Mouse (Mus musculus) liver, adult 2 months (tissue): ENCODE results near the gene Inhbc. TPM values are rescaled to one million over a fixed set of nuclear protein-coding genes. Genes with fewer than 3 reads are reported as not detected.
A peak's percentile ranks its signal among the peaks of the same experiment; 100 is the strongest.

ENCODE experiments used
- DNase-seq: peaks from one replicate; pipeline ENCODE4 v3.0.0-alpha.2; 2011; ENCODE audit warnings: low read depth, low spot score; ENCODE audit errors: extremely low read depth
- H3K27ac ChIP-seq: fragments of 200-500 bp; replicated peaks from 2 replicates; pipeline ENCODE4 v1.5.1; 2012; ENCODE audit warnings: low read depth, mild to moderate bottlenecking, control low read depth, inconsistent platforms, low read length; ENCODE audit not compliant: insufficient read depth
- H3K27me3 ChIP-seq: fragments of 200-500 bp; 2 replicates; pipeline ENCODE4 v1.6.1; 2012; ENCODE audit warnings: mild to moderate bottlenecking, moderate library complexity, low read length, inconsistent platforms; ENCODE audit not compliant: control insufficient read depth, insufficient read depth
- H3K36me3 ChIP-seq: fragments of 200-500 bp; 2 replicates; pipeline ENCODE4 v1.6.1; 2012; ENCODE audit warnings: low read length, inconsistent platforms; ENCODE audit not compliant: control insufficient read depth, insufficient read depth
- H3K4me1 ChIP-seq: fragments of 200-500 bp; 2 replicates; pipeline ENCODE4 v1.6.1; 2011; ENCODE audit warnings: low read length; ENCODE audit not compliant: control insufficient read depth, insufficient read depth
- H3K4me3 ChIP-seq: fragments of 200-500 bp; 2 replicates; pipeline ENCODE4 v1.5.1; 2011; ENCODE audit warnings: low read depth, mild to moderate bottlenecking, control low read depth, low read length, moderate library complexity; ENCODE audit not compliant: insufficient read depth
- H3K79me2 ChIP-seq: fragments of 200-500 bp; 2 replicates; pipeline ENCODE4 v1.6.1; 2012; ENCODE audit warnings: inconsistent platforms, mild to moderate bottlenecking, low read length, moderate library complexity; ENCODE audit not compliant: control insufficient read depth, insufficient read depth
- H3K9ac ChIP-seq: fragments of 200-500 bp; 2 replicates; pipeline ENCODE4 v1.6.1; 2012; ENCODE audit warnings: low read depth, mild to moderate bottlenecking, control low read depth, inconsistent platforms, low read length
- CTCF ChIP-seq: fragments of 200-500 bp; IDR thresholded peaks from 2 replicates; pipeline ENCODE4 v1.5.1; 2011; ENCODE audit warnings: low read depth, low read length, control low read depth
- POLR2A ChIP-seq: fragments of 200-500 bp; IDR thresholded peaks from 2 replicates; pipeline ENCODE4 v1.6.1; 2011; ENCODE audit warnings: low read length, control low read depth; ENCODE audit not compliant: insufficient read depth; ENCODE audit errors: extremely low read depth
- WGBS: fragments of 180-500 bp; shearing (Covaris S2); methylation state at CpG from one replicate; pipeline ENCODE4 v1.1.7; 2018; 5-methylcytosine and 5-hydroxymethylcytosine counted together
- polyA plus RNA-seq: library from polyadenylated mRNA; depleted of rRNA; stranded (reverse); fragments of >200 nt; gene quantifications from 2 replicates; pipeline ENCODE4 v1.2.3, GENCODE M21; 2012
- total RNA-seq: library from RNA; depleted of rRNA; stranded (reverse); fragments of >200 nt; gene quantifications from 2 replicates; pipeline ENCODE4 v1.2.3, GENCODE M21; 2014

The Inhbc gene
- total and polyA plus RNA-seq, 2 experiments: 8.2 to 58.0 TPM

DNA sequence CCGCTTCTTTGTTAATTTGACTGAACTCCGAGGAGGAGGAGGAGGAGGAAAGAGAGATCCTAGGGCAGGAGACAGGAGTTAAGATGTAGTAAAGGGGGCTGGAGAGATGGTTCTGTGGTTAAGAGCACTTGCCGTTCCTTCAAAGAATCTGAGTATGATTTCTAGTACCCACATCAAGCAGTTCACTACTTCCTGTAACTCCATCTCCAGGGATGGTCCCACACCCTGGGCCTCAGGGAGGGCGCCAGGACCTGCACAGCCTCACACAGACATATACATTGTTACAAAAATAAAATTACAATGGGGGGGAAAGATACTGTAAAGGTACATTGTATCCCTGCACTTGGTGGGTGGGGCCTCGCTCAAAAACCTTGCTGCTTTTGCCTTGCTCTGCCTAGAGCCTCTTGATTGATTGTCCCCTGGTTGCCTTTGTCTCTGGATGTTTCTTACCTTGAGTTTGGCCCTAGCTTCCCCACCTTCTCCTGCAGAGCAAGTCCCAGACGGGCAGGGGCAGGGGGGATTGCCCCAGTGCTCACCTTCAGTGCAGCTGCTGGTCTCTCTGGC lies 32.6 kb downstream of the Inhbc start:
- Histone ChIP-seq H3K36me3 (no peaks in the 10 kb centered on the region), H3K27me3 (peaks cover 9% of the 10 kb centered on the region), H3K27ac (no peak overlapping the region), H3K4me1 (peaks cover 5% of the 10 kb centered on the region), H3K79me2 (no peaks in the 10 kb centered on the region), H3K4me3 (no peak overlapping the region), H3K9ac (no peak overlapping the region)
- no peak for TF ChIP-seq POLR2A
- no peak for TF ChIP-seq CTCF
- 91% methylated on average over 6 of the region's 6 CpGs for WGBS
- no peak for DNase-seq

DNA sequence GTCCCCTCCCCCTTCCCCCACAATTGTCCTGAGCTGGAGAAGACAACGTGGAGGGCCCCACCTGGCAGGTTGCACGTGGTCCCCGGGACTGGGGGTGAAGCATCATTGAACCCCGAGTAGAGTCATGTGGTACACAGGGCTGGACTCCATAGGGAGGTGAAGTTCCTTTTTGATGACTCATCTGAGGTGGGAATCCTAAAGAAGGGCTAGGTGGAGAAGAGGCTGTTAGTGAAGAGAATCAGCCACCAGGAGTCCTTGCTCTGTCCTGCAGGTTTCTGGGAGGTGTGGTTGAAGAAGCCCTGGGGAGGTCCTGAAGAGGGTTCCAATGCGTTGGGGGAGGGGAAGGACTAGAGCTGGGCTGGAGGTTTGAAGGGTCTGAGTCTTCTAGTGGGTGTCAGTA lies 33.3 kb downstream of the Inhbc start:
- Histone ChIP-seq H3K27ac (no peak overlapping the region), H3K36me3 (no peaks in the 10 kb centered on the region), H3K4me3 (no peak overlapping the region), H3K79me2 (no peaks in the 10 kb centered on the region), H3K4me1 (peaks cover 3% of the 10 kb centered on the region; the same call in 1 of the 2 replicates), H3K9ac (no peak overlapping the region), H3K27me3 (peaks cover 14% of the 10 kb centered on the region)
- DNase-seq: no peak
- WGBS: 62% methylated on average over 5 of the region's 5 CpGs
- TF ChIP-seq CTCF: no peak
- no peak for TF ChIP-seq POLR2A

DNA sequence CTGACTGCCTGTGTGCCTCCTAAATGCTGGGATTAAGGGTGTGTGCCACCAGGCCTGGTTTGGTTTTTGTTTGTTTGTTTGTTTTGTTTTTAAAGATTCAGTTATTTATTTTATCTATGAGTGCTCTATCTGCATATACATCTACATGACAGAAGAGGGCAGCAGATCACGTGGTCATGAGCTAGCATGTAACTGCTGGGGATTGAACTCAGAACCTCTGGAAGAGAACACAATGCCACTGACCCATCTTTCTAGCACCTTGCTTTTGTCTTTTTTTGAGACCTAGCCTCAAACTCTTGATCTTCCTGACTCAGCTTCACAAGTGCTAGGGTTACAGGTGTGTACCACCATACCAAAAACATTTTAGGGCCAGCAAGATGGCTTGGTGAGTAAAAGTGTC lies 35.0 kb downstream of the Inhbc start:
- 60% methylated on average over 1 of the region's 1 CpGs for WGBS
- H3K27me3 ChIP-seq: peaks cover 9% of the 10 kb centered on the region
- H3K4me3 ChIP-seq: no peak overlapping the region
- no peak overlapping the region for H3K9ac ChIP-seq
- no peak overlapping the region for H3K27ac ChIP-seq
- peaks cover 3% of the 10 kb centered on the region; the same call in 1 of the 2 replicates for H3K4me1 ChIP-seq
- no peak for TF ChIP-seq CTCF
- no peak for TF ChIP-seq POLR2A
- H3K36me3 ChIP-seq: no peaks in the 10 kb centered on the region
- no peaks in the 10 kb centered on the region for H3K79me2 ChIP-seq
- DNase-seq: no peak

DNA sequence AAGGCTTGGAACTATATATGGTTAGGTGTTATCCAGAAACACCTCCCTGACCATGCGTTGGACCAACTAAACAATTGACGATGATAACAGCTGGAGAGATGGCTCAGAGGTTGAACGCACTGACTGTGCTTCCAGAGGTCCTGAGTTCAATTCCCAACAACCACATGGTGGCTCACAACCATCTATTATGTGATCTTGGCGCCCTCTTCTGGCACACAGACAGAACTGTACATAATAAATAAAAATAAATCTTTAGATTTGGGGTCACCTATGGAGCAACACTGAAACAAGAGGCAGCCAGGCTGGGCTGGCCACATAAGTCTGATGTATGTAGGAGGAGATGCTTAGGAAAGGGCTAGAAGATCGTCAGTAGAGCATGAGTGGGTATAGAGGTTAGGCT lies 37.1 kb downstream of the Inhbc start:
- no peaks in the 10 kb centered on the region for H3K4me1 ChIP-seq
- H3K36me3 ChIP-seq: no peaks in the 10 kb centered on the region
- peaks cover 6% of the 10 kb centered on the region for H3K27me3 ChIP-seq
- no peak overlapping the region for H3K9ac ChIP-seq
- DNase-seq: no peak
- TF ChIP-seq POLR2A: no peak
- peak; percentile 31; the same call in 1 of the 2 replicates for TF ChIP-seq CTCF
- no peak overlapping the region for H3K4me3 ChIP-seq
- no peaks in the 10 kb centered on the region for H3K79me2 ChIP-seq
- no peak overlapping the region for H3K27ac ChIP-seq
- 54% methylated on average over 5 of the region's 5 CpGs for WGBS

DNA sequence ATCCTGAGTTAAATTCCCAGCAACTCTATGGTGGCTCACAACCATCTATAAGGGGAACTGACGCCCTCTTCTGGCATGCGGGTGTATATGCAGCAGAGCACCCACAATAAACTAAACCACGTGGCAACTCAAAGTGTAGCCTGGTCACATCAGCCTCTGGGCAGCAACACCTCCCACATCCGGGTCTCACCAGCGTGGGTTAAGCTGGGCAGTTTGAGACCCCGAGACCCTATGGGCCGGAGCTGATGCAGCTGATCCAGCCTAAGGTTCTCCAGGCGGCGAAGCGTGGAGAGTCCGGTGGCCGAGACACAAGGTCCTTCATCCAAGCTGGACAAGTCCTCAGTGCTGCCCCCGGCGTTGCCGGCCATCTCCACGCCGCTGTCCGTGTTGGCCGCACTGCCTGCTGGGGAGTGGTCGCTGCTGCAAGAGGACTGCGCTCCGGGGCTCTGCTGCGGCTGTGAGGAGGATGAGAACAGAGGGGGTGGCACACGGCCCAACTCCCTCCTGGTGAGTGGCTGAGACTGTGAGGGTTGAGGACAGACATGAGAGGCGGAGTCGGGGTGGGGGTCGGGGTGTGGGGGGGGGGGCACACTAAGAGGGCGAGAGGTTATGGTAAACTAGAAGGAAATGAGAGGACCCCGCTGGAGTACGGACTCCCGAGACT lies 37.9 kb downstream of the Inhbc start:
- H3K9ac ChIP-seq: no peak overlapping the region
- no peak overlapping the region for H3K4me3 ChIP-seq
- no peaks in the 10 kb centered on the region for H3K4me1 ChIP-seq
- no peak for DNase-seq
- TF ChIP-seq CTCF (peak; percentile 17; the same call in 1 of the 2 replicates), POLR2A (no peak)
- H3K27me3 ChIP-seq: peaks cover 6% of the 10 kb centered on the region
- no peak overlapping the region for H3K27ac ChIP-seq
- no peaks in the 10 kb centered on the region for H3K36me3 ChIP-seq
- WGBS: 28% methylated on average over 31 of the region's 31 CpGs
- H3K79me2 ChIP-seq: no peaks in the 10 kb centered on the region

DNA sequence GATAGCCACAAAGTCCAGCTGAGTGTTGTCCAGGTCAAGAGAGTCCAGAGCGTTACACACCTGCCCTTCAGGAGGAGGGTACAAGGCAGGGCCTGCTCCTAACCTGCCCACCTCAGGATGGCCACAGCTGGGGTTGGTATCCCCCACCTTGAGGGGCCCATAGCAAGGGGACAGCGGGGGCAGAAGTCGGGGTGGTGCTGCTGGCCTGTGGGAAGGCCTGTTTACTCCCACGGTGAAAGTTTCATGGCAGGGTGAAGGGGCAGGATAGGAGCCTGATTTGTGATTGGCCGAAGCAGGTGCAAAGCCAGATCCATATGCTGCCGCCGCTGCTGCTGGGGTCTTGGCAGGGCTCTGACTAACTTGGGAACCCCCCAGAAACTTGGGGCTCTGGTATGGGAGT lies 40.0 kb downstream of the Inhbc start:
- no peaks in the 10 kb centered on the region for H3K36me3 ChIP-seq

More for the DNA sequence above, 40.0 kb downstream of the Inhbc start:
- H3K27ac ChIP-seq: no peak overlapping the region
- no peak for DNase-seq
- no peak overlapping the region for H3K9ac ChIP-seq
- H3K79me2 ChIP-seq: 0 out of 2 replicates have a peak, but pooled peaks cover 2% of the 10 kb centered on the region
- H3K4me1 ChIP-seq: peaks cover 7% of the 10 kb centered on the region; the same call in 1 of the 2 replicates
- H3K27me3 ChIP-seq: peaks cover 20% of the 10 kb centered on the region
- H3K4me3 ChIP-seq: no peak overlapping the region
- TF ChIP-seq POLR2A: no peak
- no peak for TF ChIP-seq CTCF
- 69% methylated on average over 7 of the region's 7 CpGs for WGBS
